Mouse (Mus musculus) testis, postnatal 14 days (tissue): ENCODE data around the gene Hmgb3.

ENCODE experiments used
- DNase-seq: peaks from one replicate; pipeline ENCODE4 v3.0.0; 2021; ENCODE audit warnings: low spot score

Hmgb3 gene

GRCm38 (mm10) chrX:71589181-71589580 is 33.5 kb downstream of the Hmgb3 start:
- DNase-seq = peak; percentile 62

GRCm38 (mm10) chrX:71601052-71601611 is 45.4 kb downstream of the Hmgb3 start:
- DNase-seq = peak; percentile 23
